Mouse (Mus musculus) gastrocnemius, postnatal 25 days (tissue): ENCODE measurements around the gene Abcg8. TPM values are rescaled to one million over a fixed set of nuclear protein-coding genes. Genes with fewer than 3 reads are reported as not detected.
A peak's percentile ranks its signal among the peaks of the same experiment; 100 is the strongest.

Experiments used
- DNase-seq: peaks from one replicate; pipeline ENCODE4 v3.0.0; 2022
- total RNA-seq, 2 experiments: library from RNA; stranded (reverse); gene quantifications; 1 replicate in 1 of 2; 2 replicates in 1 of 2; pipeline ENCODE4 v1.2.3; 2021

The Abcg8 gene
- total RNA-seq, 2 experiments from 2014 or later, result not detected

DNA sequence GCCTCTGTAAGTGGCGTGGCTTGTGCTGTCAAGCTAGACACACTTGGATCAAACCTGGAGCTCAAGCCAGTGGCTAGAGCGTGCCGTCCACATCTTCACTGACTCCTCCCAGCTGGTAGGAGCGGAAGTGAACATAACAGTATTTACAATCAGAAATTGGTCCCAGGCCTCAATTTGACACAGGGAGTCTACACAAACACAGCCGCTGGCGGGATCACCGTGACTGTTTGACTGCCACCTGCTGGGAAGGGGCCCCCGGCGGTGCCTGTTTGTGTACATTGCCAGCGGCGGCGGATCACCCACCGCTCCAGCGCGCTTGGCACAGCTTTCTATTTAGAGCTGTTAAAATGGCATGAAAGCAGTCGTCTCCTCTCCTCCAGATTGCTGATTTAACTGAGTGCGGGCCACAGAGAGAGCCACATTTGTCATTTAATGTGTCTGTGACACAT is 33.3 kb downstream of the Abcg8 start:
- DNase-seq, result no peak

DNA sequence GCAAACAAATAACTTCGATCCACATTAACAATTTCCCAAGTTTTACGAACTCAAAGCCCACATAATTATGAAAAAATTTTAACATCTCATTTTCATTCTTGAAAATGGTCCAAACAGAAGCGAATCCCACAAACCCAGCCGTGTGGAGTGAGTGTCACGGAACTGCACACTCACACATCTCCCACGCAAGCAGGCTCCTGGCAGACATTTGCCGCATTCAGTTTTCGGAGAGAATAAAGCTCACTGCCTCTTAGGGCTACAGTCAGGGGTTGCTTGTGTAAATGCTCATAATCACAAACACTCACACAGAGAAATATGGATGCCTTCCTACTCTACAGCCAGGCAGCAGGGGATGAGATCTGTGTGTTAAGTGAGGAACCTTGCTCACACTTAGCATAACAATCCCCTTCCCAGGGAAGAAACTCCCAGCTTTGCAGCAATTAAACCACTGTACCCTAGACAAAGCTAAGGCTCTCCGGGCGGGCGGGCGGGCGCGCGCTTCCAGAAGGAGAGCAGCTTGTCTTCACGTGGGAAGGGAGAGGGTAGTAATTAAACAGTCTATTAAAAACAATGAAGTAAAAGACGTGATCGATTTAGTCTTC is 37.6 kb downstream of the Abcg8 start:
- no peak for DNase-seq

DNA sequence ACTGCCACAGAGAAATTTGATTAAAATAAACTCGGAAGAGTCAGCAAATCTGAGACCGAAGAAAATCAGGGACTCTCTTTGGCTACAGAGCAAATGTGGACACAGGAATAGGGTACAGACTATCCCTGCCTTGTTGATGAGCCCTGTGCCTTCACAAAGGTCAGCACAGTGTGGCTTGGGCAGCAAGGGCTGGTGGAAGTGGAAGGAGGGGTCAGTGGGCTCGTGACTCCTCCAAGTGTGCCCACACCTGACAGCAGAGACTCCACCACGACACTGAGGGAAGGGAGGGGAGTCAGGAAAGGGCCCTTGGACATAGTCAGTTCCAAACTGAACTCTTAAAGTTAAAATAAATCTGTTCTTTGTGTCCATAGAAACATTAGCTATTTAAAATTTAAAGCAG is 38.8 kb downstream of the Abcg8 start:
- peak; percentile 26 for DNase-seq

DNA sequence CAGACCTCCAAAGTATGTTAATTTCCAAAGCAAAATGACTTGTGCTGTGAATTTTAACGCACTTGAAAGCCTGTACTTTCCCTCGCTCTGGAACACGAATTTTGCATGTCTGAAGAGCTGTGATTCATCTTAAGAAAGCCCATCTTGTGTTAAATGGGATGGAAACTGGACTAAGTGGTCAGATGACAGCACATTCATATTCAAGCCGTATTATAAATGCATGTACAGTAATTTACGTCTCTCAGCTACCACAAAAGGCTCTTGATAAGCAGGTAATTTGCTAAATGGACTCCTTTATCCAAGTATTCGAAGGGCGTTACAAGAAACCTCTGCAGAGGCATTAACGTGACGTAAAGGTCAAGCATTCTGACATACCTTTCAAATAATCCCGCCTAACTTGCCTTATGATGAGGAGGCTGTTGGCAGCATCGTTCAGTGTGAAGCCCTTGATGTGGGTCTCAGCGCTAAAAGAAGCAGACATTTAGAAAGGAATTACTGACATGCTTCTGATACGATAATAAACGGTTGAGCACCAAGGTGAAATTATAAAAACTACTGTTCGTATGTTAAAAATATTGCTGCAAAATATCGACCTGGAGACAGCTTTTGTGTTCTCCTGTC is 40.3 kb downstream of the Abcg8 start:
- DNase-seq, result no peak

DNA sequence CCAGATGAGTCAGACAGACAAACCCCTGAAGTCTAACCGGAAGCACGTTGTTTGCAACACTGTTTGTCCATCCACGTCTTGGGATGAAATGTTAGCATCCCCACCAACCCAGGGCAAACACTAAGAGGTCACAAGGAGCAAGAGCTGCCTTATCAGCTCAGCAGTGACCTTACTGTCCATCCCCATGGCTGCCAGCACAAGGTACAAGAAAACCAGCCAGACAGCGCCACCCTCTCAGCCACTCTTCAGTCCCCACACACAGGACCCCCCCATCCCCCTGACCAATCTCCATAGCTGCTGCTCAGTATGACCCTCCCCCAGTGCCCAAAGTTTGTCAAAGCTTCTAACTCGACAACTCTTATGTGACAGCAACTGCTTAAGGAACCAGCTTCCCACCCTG is 41.3 kb downstream of the Abcg8 start:
- no peak for DNase-seq

DNA sequence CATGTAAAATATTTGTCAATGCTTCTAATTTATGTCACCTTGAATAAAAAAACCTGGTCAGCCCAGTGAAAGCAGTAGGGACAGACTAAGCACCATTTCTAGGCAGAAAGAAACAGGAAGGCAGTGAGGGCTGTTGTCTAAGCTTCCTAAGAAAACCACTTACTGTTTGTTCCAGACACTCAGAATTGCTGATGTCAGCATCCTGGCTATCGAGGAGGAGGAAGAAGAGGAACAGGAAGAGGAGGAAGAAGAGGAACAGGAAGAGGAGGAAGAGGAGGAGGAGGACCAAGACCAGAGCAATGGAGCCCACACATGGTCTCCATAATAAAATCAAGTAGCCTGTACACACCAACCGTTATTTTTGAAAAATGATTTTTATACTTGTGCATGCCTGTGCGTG is 43.0 kb downstream of the Abcg8 start:
- DNase-seq, result no peak

DNA sequence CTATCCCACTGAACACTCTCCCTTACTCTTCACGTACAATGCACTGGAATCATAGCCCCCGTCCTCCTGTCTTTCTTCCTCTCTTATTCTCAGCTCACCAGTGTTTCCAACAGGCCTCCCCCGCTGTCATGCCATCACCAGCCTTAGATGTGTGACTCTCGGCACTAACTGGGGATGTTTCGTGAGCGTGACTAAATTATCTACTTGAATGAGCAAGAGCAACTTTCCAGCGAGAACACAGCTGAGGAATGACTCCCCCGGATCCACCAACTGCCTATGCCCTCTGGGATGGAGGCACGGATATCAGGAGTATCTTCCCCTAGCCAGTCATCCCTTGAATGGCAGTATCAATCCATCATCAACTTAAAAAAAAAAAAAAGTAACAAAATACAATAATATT is 47.9 kb downstream of the Abcg8 start:
- no peak for DNase-seq

DNA sequence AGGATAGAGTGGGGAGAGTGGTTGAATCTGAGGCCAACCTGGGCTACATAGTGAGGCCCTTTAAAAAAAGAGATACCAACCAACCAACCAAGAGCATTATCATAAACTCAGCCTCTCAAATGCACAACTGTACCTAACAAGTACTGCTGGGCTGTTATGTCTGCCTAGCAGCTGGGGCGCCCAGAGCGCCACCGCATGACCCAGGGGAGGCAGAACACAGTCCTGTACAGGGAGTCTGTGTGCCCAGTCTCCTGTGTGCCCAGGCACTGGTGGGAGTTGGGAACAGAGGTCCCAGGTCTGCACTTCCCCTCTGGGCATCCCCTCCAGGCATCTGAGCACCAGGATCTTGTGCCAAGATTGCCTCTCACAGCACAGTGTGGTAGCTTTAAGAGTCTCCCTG is 49.1 kb downstream of the Abcg8 start:
- no peak for DNase-seq

DNA sequence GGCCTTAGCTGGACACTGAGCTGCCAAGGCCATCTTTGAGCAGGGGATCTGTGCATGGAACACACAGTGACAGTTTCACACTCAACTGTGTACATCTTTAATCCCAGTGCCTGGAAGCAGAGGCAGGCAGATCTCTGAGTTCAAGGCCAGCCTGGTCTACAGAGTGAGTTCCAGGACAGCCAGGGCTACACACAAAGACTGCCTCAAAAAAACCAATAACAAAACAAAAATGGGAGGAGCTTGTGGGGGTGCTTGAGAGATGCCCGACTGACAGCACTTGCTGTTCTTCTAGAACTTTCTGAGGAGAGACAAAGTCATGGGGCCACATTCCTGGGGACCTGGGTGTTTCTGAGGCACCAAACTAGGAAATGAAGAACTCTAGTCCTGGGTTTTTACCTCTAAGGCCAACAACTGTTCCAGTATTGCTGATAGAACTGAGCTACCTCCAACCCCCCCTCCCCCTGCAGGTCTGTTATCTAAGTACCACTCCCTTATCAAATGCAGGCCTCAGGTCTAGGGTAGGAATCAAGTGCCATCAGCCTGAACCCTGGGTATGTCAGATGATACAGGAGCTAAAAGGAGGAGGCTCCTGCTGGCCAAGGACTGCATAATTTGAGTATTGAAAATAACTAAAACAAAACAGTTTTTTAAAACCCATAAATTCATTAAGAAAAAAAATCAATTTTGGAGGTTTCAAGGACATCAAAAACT is 52.3 kb downstream of the Abcg8 start:
- no peak for DNase-seq

DNA sequence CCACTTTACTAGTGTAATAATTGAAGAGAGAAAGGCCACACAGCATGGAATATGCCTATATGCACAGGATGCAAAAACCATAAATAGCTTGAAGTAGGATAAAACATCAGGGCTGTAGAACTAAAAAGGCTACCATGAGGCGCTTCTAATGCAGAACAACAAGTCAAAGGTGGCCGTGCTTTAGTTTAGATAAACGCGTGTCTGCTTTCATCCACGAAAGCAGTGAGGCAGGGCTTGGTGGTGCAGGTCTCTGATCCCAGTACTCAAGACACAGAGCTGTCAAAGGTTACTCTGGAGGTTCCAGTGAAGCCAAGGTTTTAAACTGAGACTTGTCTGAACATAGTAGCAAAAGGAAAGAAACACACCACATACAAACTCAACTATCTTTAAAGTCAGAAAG is 53.0 kb downstream of the Abcg8 start:
- DNase-seq, result no peak

DNA sequence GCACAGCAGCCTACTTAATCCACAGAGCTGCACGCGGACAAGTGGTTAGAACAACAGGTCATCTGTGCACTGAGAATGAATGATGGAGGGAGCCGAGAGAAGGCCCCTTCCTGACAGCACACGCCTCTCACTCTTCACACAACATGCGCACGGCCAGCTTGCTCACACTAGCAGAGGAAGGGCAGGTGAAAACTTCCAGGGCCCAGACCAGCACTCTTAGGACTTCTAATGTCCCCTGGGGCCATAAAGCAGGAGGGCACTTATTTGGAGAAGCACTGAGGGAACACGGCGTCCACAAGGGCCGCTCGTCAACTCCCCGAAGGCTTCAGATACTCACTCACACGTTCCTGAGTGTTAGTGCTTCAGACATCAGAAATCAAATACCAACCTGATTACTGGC is 55.3 kb downstream of the Abcg8 start:
- DNase-seq, result no peak

DNA sequence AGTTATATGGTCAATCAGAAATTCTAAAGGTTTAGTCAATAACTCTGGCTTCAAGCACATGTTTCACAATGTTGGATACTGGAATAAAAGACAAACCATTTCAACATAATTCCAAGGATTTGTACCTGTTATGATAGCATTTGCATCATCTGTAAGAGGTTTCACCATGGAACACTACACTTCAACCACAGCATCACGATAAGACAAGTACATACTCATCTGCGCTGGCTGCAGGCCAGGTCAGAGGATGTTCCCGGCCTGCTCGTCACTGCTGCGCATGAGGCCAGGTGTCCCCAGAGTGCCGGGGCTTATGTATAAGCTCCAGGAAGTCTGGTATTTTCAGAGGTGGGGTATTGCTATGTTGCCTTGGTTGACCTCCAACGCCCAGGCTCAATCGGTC is 56.5 kb downstream of the Abcg8 start:
- no peak for DNase-seq

DNA sequence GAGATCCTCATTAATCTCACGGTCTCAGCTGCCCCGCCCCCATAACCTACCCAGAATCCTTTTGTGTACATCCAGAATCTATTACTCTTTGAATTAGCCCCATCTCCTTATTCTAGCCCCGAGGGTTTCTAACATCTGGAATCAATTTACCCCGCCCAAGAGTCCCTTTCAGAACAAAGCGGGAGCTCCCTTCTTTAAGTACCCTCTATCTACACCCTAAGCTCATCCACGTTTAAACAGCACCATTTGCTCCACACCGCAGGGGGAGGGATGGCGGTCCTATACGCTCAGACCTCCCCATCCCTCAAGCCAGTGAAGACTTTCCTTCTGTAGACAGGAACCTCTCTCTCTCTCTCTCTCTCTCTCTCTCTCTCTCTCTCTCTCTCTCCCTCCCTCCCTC is 60.6 kb downstream of the Abcg8 start:
- DNase-seq, result no peak

DNA sequence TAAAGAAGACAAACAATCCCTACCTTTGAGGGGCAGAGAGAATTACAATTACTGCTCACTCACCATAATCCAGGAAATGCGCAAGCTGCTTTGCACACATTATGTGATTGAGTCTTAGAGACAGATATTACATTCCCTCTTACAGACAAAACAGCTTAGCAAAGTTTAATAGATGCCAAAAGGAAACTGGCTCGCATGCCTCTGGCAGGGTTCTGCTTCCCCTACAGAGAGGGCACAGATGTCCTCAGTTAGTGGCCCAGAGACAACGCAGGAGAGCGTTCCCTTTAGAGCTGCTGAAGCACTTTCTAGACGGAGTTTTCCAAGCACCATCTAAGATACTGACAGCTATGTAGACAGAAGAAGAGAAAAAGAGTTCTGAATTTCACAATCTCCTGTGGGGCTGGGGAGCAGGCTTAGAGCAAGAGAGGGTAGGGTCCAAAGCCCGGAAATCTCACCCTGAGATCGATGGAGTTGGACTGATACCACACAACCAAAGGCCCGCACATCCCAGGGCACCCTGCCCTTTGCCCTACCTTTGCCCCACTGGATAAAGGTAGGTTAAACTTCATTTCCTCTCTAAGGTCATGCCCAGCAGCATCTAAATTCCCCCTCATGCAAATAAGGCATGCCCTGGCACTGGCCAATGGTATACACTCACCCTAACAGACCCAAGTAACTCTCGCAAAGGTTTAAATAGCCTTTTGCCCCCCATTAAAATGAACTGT is 62.1 kb downstream of the Abcg8 start:
- DNase-seq, result no peak

DNA sequence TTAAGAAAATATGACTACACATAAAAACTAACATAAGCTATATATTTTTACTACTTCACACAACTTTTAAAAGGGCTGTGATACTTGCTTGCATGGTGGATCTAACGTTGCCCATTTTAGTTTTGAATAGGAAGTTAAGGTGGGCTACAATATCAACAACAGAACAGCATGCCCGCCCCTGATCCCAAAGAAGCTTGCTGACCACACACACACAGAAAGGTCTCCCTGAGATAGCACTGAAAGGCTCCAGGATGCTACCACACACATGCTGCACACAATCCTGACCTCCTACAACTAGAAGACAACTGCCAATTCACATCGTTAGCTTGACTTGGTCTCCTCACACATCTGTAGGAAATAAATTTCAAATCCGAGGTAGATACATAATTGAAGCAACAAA is 68.2 kb downstream of the Abcg8 start:
- no peak for DNase-seq

DNA sequence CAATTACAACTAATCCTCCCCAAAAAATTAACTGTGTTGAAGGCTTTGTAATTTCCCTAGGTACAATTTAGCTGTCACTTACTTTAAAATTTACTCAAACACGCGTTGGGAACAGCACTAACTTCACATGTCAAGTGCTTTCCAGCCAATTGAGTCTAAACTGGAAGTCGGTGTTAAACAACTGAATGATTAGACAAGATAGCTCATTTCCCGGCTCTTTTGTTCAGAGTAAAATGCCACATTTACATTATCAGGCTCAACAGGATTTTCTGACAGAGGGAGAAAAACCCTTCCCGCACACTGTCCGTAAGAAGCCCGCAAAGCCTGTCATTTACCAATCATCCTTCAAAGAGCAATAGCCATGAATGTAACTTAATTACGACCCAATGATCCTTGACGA is 68.9 kb downstream of the Abcg8 start:
- no peak for DNase-seq

DNA sequence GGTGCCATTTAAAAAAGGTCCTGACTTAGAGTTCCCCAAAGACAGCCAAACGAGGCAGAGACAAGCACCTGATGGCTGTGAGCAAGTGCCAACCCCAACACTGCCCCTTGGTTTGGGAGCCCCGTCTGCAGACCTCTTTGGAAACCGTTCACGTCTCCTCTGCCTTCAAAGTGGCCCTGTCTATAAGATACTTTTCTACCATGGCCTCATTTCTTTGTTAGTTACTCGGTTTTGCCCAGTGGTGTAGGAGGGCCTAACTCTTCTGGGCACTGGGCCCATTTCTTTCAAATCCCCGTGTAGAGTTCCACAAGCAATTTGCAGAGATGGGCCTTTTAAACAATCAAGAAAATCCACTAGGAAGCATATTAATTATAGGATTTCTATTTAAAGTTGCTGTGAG is 71.1 kb downstream of the Abcg8 start:
- no peak for DNase-seq

DNA sequence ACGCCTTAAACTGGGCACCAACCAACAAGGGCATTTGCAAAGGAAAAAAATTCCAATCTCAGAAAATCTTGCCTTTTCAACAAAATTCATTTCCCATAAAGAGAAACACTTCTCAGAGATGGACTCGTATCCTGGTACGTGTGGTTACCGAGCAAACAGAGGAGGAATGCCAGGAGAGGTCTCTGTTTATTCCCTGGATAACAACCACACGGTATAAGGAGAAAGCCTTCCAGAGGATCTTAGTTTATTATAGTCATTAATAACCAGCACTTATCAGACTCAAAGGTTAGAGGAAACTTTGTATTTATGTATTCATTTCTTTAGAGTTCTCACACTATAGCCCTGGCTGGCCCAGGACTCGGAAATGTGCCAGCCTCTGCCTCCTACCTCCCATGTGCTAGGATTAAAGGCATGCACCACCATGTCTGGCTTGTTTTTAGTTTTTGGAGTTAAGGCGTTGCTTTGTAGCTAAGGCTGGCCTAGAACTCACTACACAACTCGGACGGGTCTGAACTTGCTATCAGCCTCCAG is 72.1 kb downstream of the Abcg8 start:
- DNase-seq, result no peak

DNA sequence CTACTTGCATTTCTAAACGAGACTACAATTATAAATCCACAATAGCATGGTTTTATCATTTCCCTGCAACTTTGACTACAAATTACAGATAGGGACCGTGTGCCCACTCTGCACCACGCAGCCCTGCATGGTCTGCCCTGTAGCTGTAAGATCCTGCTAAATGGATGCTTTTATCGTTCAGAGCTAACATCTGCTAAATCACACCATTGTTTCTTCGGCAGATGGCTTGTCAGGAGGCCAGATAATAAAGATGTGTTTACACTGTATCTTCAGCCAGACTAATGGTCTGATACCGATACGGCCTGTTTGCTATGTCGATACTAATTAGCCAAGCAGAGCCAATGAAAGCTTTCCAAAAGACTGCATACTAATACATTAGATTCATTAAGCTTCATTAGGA is 73.2 kb downstream of the Abcg8 start:
- no peak for DNase-seq
